Mouse (Mus musculus): Measurements from ENCODE around the gene Themis2. TPM values are rescaled to one million over a fixed set of nuclear protein-coding genes. Genes with fewer than 3 reads are reported as not detected.

Themis2 gene
- polyA plus RNA-seq (2015; fragmentation: Nextera tagmentation; extraction: Ambion mirVana) = 1.4 and 1.9 TPM in 2 replicates

DNA sequence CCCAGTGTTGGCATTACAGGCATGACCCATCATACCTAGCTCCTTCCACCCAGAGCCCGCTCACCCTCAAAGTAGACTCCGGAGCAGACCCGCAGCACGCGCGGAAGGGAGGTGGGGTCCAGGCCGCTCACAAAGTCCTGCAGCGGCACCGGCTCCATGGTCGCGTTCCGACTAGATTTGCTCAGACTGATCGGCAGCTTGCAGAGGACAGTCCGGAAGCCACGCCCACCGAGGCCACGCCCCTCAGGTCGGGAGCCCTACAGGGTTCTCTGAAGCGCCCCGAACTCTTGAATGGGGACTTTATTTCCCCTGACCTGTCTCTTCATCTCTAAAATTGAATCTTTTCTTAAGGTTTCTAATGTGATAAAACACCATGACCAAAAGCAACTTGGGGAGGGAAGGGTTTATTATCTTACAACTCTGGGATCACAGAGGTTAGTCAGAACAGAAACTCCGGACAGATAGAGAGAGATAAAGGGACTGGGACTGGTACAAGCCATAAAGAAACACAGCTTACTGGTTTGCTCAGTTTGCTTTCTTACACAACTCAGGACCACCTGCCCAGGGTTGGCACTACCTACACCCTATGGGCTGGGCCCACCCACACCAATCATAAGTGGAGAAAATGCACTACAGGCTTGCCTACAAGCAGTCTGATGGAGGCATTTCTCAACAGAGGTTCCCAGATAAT lies at the start of gene Themis2:
TSS of gene Themis2 (minus strand) at position 192 of the 691 bp plus-strand sequence.

DNA sequence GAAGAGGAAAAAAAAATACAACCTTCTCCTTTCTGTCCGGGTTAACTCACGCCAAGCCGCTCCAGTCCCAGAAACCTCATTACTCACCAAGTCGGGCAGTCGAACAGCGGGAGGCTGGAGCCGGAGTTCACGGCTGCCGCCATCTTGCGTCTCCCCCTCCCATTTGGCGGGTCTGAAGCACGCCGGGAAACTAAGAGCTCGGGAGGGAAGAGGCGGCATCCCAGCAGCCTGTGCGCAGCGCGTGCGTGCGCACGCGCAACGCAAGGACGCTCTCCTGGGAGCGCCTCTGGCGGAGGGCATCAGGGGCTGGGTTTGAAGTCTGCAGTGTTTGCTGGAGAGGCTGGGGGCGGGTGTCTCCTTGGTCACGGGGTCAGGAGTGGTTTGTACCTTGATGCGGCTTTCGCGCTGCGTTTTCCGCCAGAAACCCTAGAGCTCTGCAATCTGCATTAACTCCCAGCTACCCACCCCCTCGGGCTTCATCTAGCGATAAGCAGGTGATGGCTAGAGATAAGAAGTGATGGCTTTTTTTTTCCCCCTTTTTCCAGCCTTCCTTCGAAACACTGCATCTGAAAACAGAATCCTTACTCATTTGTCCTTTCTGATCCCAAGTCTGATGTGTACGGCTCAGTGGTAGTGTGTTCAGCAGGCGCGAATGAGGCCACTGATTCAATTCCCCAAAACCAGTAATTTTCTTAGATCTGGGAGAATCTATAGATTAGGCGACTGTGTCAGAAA lies 47.0 kb upstream of the Themis2 start, which contains the start of gene Ppp1r8:
TSS of gene Ppp1r8 (minus strand) at position 200 of the 735 bp plus-strand sequence.

DNA sequence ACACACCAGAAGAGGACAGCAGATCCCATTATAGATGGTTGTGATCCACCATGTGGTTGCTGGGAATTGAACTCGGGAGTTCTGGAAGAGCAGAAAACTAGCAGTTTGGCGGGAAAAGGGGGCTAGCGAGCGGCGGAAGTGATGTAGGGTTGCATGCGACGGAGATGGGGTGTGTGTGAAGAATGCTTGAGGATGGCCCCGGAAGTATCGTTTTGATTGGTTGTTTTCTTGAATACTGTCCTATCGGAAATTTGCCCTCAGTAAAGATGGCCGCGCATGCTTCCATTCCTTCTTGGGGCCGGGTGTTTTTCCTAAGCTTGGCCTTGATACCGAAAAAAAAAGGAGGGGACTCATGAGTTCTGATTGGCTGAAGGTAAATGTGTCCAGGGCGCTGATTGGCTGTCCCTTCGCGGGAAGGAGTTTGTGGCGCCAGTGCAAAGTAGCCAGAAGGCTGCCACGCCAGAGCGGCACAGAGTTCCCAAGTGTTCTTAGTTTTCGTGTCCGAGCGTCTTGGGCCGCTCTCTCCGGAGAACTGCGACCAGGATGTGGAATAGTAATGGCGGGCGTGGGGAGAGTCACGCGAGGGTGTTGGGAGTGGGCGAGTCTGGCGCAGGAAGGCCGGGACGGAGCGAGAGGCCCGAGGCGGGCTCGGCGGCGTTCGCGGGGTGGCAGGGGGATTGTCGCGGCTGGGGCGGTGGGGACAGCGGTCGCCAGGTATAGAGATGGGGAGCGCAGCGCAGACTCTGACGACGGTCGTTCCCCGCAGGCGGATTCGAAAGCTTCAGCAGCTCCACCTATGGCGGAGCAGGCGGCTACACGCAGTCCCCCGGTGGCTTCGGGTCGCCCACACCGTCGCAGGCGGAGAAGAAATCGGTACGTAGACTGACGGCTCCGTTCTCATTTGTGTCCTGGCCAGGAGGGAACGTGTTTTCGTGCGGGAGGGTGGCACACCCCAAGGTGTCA lies 28.0 kb downstream of the Themis2 start, which contains the start of gene Rpa2:
TSS of gene Rpa2 (plus strand) at position 419 of the 963 bp plus-strand sequence.

DNA sequence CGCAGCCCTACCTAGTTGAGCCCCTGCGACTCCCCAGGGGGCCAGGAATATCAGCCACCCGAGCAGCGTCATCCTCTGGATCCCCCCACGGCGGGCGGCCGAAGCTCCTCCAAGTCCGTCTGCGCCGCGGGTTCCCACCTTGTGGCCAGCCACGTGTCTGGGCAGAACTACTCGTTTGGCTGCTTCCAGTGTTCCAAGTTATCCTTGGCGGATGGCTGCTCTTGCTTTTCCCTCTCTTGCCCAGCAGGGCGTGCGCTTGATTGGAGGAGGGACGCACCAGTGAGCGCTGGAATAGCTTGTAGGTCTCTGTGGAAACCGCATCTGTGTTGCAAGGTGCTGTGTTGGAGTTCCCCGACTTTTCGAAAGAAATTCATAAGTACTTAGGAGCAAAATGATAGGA lies 39.2 kb downstream of the Themis2 start, which contains the start of gene Smpdl3b:
TSS of gene Smpdl3b (minus strand) at position 279 of the 400 bp plus-strand sequence.

DNA sequence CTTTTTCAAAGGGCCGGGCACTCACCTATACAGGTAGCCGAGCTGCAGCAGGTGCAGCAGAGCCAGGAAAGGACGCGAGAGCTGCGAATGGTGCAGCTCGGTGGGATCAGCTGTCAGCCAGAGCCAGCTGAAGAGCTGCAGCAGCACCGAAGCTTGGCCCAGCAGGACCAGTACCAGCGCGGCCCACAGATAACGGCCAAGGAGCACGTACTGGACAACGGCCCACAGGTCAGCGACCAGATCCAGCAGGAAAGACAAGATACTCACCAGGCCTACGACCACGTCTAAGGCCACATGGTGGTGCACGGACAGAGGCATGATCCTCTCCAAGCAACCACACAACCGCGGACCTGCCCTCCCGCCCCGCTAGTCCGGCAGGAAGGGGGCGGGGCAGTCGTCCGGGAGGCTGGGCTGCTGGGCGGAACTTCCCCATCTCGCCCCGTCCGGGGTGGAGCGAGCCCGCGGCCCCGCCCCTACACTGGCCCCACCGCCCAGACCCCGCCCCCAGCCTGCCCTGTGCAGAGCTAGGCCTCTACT lies 64.0 kb downstream of the Themis2 start, which contains the start of gene Xkr8:
TSS of gene Xkr8 (minus strand) at position 399 of the 537 bp plus-strand sequence.

Other genes with a start within 250 kb of the Themis2 start
- 2.3 and 3.9 TPM in 2 replicates for gene Ptafr, start 232.3 kb downstream of the Themis2 start, polyA plus RNA-seq (2015; fragmentation: Nextera tagmentation; extraction: Ambion mirVana)
- gene Eya3, start 157.4 kb downstream of the Themis2 start, polyA plus RNA-seq (2015; fragmentation: Nextera tagmentation; extraction: Ambion mirVana) = 10.7 and 11.8 TPM in 2 replicates
- gene Xkr8, start 63.8 kb downstream of the Themis2 start, polyA plus RNA-seq (2015; fragmentation: Nextera tagmentation; extraction: Ambion mirVana) = 1.3 and 2.1 TPM in 2 replicates
- 15.3 and 17.7 TPM in 2 replicates for gene Smpdl3b, start 39.1 kb downstream of the Themis2 start, polyA plus RNA-seq (2015; fragmentation: Nextera tagmentation; extraction: Ambion mirVana)
- 29.8 and 34.0 TPM in 2 replicates for gene Rpa2, start 28.1 kb downstream of the Themis2 start, polyA plus RNA-seq (2015; fragmentation: Nextera tagmentation; extraction: Ambion mirVana)
- gene Ppp1r8, start 46.8 kb upstream of the Themis2 start, polyA plus RNA-seq (2015; fragmentation: Nextera tagmentation; extraction: Ambion mirVana) = 20.9 and 21.7 TPM in 2 replicates
- gene Stx12, start 88.1 kb upstream of the Themis2 start, polyA plus RNA-seq (2015; fragmentation: Nextera tagmentation; extraction: Ambion mirVana) = 51.4 and 62.4 TPM in 2 replicates
- gene Fam76a, start 126.2 kb upstream of the Themis2 start, polyA plus RNA-seq (2015; fragmentation: Nextera tagmentation; extraction: Ambion mirVana) = 40.3 and 46.5 TPM in 2 replicates
- gene Fgr, start 177.7 kb upstream of the Themis2 start, polyA plus RNA-seq (2015; fragmentation: Nextera tagmentation; extraction: Ambion mirVana) = 0.55 and 2.5 TPM in 2 replicates
- 3.7 and 3.8 TPM in 2 replicates for gene Ahdc1, start 214.9 kb upstream of the Themis2 start, polyA plus RNA-seq (2015; fragmentation: Nextera tagmentation; extraction: Ambion mirVana)

All from urinary bladder, postnatal 0 days (tissue).